Mouse (Mus musculus): Measurements from ENCODE around the gene Senp6.

GRCm38 (mm10) chr9:80191240-80191639, 124.5 kb downstream of the Senp6 start:
- TF ChIP-seq POLR2A (IDR thresholded peaks at IDR 0.05; ENCODE audit: insufficient read length, low read depth) (no peak), TCF12 (IDR thresholded peaks at IDR 0.05; ENCODE audit: insufficient read depth, poor library complexity, severe bottlenecking) (no peak), USF1 (IDR thresholded peaks at IDR 0.05; ENCODE audit: low read depth) (no peak), E2F4 (IDR thresholded peaks at IDR 0.05; ENCODE audit: insufficient read depth) (no peak)

All from myocyte (in vitro differentiated cells).